Mouse (Mus musculus): Measurements from ENCODE around the gene Acin1. TPM values are rescaled to one million over a fixed set of nuclear protein-coding genes. Genes with fewer than 3 reads are reported as not detected.

Gene Acin1
- polyA plus RNA-seq, 1 experiment from 2014 or later: 90.1 TPM

GRCm38 (mm10) chr14:54674317-54674716 lies 12.4 kb downstream of the Acin1 start:
- no peak overlapping the region for H3K9ac ChIP-seq (ENCODE audit: low read depth, low read length)
- no peak for ATAC-seq (replicated peaks; ENCODE audit: low FRiP score, low read depth)
- no peak for DNase-seq (ENCODE audit: low spot score)
- peaks cover 36% of the 10 kb centered on the region for H3K36me3 ChIP-seq (ENCODE audit: insufficient read depth, low read length)
- H3K9me3 ChIP-seq (replicated peaks; ENCODE audit: low read length): no peaks in the 10 kb centered on the region
- no peaks in the 10 kb centered on the region for H3K27me3 ChIP-seq (ENCODE audit: insufficient read depth, low read length)
- no peak overlapping the region for H3K4me3 ChIP-seq (replicated peaks; ENCODE audit: low read depth, low read length)
- WGBS: 71% methylated on average over 2 of the region's 2 CpGs
- H3K27ac ChIP-seq: no peak overlapping the region
- H3K4me2 ChIP-seq (ENCODE audit: low read length): no peak overlapping the region
- TF ChIP-seq CTCF (IDR thresholded peaks at IDR 0.05; ENCODE audit: low read depth): no peak
- H3K4me1 ChIP-seq (replicated peaks; ENCODE audit: insufficient read depth, low read length): no peaks in the 10 kb centered on the region

DNA sequence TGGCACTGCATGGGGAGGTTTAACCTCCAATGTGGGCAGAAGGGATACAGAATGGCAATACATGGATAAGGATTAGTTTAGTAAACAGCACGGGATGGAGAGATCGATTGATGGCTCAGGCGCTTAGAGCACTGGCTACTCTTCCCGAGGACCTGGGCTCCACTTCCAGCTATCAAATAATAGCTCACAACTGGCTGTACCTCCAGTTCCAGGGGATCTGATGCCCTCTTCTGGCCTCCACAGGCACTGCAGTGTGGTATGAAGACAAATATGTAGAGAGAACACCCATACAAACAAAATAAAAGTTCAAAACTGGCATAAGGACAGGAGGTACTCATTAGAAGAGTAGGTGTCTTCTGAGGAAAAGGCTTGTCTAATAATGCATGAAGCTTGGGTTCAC lies 17.4 kb downstream of the Acin1 start:
- peak; percentile 78 for TF ChIP-seq CTCF (IDR thresholded peaks at IDR 0.05; ENCODE audit: low read depth)
- Histone ChIP-seq H3K36me3 (ENCODE audit: insufficient read depth, low read length) (peaks cover 37% of the 10 kb centered on the region), H3K27me3 (ENCODE audit: insufficient read depth, low read length) (no peaks in the 10 kb centered on the region), H3K27ac (no peak overlapping the region), H3K9me3 (replicated peaks; ENCODE audit: low read length) (no peaks in the 10 kb centered on the region), H3K4me3 (replicated peaks; ENCODE audit: low read depth, low read length) (no peak overlapping the region), H3K4me1 (replicated peaks; ENCODE audit: insufficient read depth, low read length) (no peaks in the 10 kb centered on the region), H3K4me2 (ENCODE audit: low read length) (no peak overlapping the region), H3K9ac (ENCODE audit: low read depth, low read length) (no peak overlapping the region)
- DNase-seq (ENCODE audit: low spot score): peak; percentile 33
- no peak for ATAC-seq (replicated peaks; ENCODE audit: low FRiP score, low read depth)
- 84% methylated on average over 4 of the region's 4 CpGs for WGBS

DNA sequence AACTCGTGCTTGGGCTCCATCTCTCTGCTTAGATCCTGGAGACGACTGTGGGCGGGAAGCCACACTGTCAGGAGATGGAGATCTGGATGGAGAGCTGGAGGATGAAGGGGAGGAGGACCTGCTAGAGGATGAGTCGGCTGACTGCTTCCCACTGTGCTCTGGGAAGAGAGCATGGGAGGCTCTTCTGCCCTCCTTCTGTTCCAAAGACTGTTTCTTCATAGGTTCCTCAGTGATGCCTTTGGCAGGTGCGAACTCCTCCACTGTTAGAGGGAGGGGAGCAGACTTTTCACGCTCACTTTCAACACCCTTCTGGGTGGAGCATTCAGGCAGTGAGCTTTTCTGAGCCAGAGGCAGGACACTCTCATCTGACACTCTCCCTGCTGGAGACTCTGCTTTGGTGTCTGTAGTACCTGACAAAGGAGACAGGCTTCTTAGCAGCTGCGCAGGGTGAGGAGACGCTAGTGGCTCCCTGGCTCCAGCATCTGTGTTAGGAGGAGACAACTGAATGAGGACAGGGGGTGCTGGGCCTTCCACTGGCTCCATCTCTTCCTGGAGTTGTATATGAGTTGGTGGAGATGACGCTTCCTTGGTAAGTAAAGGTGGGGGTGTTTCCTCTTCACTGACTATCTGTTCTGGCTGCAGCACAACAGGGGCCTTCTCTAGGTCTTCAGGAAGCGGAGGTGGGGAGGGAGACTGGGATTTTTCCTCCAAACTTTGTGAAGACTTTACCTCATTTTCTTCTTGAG lies 22.1 kb downstream of the Acin1 start:
- Histone ChIP-seq H3K4me1 (replicated peaks; ENCODE audit: insufficient read depth, low read length) (no peaks in the 10 kb centered on the region), H3K4me2 (ENCODE audit: low read length) (no peak overlapping the region), H3K36me3 (ENCODE audit: insufficient read depth, low read length) (peaks cover 76% of the 10 kb centered on the region), H3K27ac (no peak overlapping the region), H3K27me3 (ENCODE audit: insufficient read depth, low read length) (no peaks in the 10 kb centered on the region), H3K4me3 (replicated peaks; ENCODE audit: low read depth, low read length) (no peak overlapping the region), H3K9ac (ENCODE audit: low read depth, low read length) (no peak overlapping the region), H3K9me3 (replicated peaks; ENCODE audit: low read length) (no peaks in the 10 kb centered on the region)
- no peak for TF ChIP-seq CTCF (IDR thresholded peaks at IDR 0.05; ENCODE audit: low read depth)
- ATAC-seq (replicated peaks; ENCODE audit: low FRiP score, low read depth) (no peak), DNase-seq (ENCODE audit: low spot score) (no peak)
- WGBS: 92% methylated on average over 10 of the region's 10 CpGs

DNA sequence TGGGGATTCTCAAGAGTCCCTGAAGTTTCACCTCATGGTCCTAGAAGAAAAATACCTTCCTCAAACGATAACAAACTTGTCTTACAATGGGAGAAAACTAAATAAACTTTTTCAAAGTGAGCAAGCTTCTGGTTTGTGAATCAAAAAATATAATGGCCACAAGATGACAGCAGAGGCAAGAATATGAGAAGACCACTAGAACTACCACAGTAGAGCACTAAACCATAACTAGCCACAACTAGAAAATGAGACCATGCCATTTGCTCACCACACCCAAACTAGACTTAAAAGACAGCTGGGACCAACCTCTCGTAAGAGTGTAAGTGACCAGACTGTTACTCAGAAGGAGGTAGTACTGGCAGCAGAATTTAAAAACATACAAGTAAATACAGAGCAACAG lies 26.7 kb downstream of the Acin1 start:
- Histone ChIP-seq H3K4me3 (replicated peaks; ENCODE audit: low read depth, low read length) (no peak overlapping the region), H3K9ac (ENCODE audit: low read depth, low read length) (no peak overlapping the region), H3K27me3 (ENCODE audit: insufficient read depth, low read length) (no peaks in the 10 kb centered on the region), H3K36me3 (ENCODE audit: insufficient read depth, low read length) (peaks cover 76% of the 10 kb centered on the region), H3K4me2 (ENCODE audit: low read length) (no peak overlapping the region), H3K4me1 (replicated peaks; ENCODE audit: insufficient read depth, low read length) (no peaks in the 10 kb centered on the region), H3K9me3 (replicated peaks; ENCODE audit: low read length) (no peaks in the 10 kb centered on the region), H3K27ac (no peak overlapping the region)
- 91% methylated on average over 2 of the region's 2 CpGs for WGBS
- ATAC-seq (replicated peaks; ENCODE audit: low FRiP score, low read depth) (no peak), DNase-seq (ENCODE audit: low spot score) (no peak)
- no peak for TF ChIP-seq CTCF (IDR thresholded peaks at IDR 0.05; ENCODE audit: low read depth)

DNA sequence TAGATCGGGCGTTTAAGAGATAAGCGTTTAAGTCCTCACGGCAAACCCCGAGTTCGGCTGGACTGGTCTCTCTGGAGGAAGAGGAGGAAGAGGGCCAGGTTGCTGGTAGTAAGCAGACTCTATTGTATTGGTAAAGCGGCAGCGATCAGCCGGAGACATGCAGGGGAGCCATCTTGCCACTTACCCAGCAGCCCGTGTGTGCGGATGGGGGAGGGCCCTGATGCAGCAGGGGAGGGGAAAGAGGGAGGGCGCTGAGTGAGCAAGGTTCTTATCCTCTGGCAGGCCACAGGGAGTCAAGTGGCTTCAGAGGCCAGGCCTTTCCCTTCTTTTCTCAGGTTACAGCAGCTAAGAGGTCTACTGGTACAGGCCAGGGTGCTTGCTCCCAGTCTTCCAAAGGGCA lies 33.2 kb downstream of the Acin1 start:
- Histone ChIP-seq H3K36me3 (ENCODE audit: insufficient read depth, low read length) (peaks cover 40% of the 10 kb centered on the region), H3K9me3 (replicated peaks; ENCODE audit: low read length) (no peaks in the 10 kb centered on the region), H3K27ac (peak overlapping the region; percentile 82), H3K4me1 (replicated peaks; ENCODE audit: insufficient read depth, low read length) (peaks cover 6% of the 10 kb centered on the region; the same call in 1 of the 2 replicates), H3K4me2 (ENCODE audit: low read length) (peak overlapping the region; percentile 72), H3K9ac (ENCODE audit: low read depth, low read length) (peak overlapping the region; percentile 83), H3K27me3 (ENCODE audit: insufficient read depth, low read length) (no peaks in the 10 kb centered on the region), H3K4me3 (replicated peaks; ENCODE audit: low read depth, low read length) (peak overlapping the region; percentile 76)
- under 1% methylated on average over 12 of the region's 12 CpGs for WGBS
- TF ChIP-seq CTCF (IDR thresholded peaks at IDR 0.05; ENCODE audit: low read depth): peak; percentile 23; the same call in 1 of the 2 replicates
- DNase-seq (ENCODE audit: low spot score) (peak; percentile 96), ATAC-seq (replicated peaks; ENCODE audit: low FRiP score, low read depth) (peak; percentile 89)

DNA sequence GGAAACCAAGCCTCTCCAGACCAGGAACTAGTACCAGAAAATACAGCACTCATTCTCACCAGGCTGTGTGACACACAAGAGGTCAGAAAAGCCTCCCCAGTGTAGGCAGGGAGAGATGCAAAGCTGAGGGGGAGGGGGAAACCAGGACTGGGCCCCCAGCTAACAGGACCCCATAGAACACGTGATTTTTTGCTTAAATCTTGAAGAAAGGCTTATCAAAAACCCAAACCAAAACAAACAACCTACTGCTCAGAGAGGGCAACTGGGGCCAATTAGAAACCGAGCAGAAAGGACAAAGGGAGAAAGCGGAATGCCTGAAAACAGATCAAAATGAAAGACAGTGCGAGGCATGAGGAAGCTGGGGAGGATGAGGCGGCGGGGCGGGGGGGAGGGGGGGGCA lies 33.9 kb downstream of the Acin1 start:
- 0% methylated on average over 7 of the region's 7 CpGs for WGBS
- H3K4me2 ChIP-seq (ENCODE audit: low read length): peak overlapping the region; percentile 72
- peak overlapping the region; percentile 82 for H3K27ac ChIP-seq
- H3K9ac ChIP-seq (ENCODE audit: low read depth, low read length): peak overlapping the region; percentile 83
- no peaks in the 10 kb centered on the region for H3K9me3 ChIP-seq (replicated peaks; ENCODE audit: low read length)
- H3K4me1 ChIP-seq (replicated peaks; ENCODE audit: insufficient read depth, low read length): peaks cover 6% of the 10 kb centered on the region; the same call in 1 of the 2 replicates
- no peaks in the 10 kb centered on the region for H3K27me3 ChIP-seq (ENCODE audit: insufficient read depth, low read length)
- peak overlapping the region; percentile 76 for H3K4me3 ChIP-seq (replicated peaks; ENCODE audit: low read depth, low read length)
- peaks cover 42% of the 10 kb centered on the region for H3K36me3 ChIP-seq (ENCODE audit: insufficient read depth, low read length)
- DNase-seq (ENCODE audit: low spot score): peak; percentile 12
- no peak for TF ChIP-seq CTCF (IDR thresholded peaks at IDR 0.05; ENCODE audit: low read depth)
- ATAC-seq (replicated peaks; ENCODE audit: low FRiP score, low read depth): no peak
